ENCODE assay signal across 21 mouse cellular contexts in the genomic region with DNA sequence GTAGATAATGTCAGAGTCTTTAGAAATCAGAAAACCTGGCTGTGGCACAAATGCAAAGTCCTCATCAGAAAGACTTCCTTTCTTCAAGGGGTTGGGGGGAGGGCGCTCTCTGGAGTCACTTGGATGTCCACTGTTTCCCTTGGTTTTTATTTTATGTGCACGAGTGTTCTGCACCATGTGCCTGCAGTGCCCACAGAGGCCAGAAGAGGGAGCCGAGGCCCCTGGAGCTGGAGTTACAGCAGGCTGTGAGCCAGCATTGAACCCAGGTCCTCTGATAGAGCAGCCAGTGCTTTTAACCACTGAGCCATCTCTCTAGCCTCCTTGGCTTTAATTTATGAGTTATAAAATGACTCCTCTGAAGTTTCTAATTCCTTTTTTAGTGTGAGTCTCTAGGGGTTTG. TPM values are rescaled to one million over a fixed set of nuclear protein-coding genes. Genes with fewer than 3 reads are reported as not detected.
DNase-seq lines count a peak whose midpoint lies in the region; ATAC-seq and TF ChIP-seq lines count a peak whose summit lies in the region.
"Had no signal": no experiment of that assay in that cellular context is flagged by ENCODE, and none has a peak within 500 bp of the region (broad histone marks: within the 10 kb centered on the region; RNA-seq: fewer than 3 reads in every experiment).

No protein-coding gene starts in this region.

- H3K9ac ChIP-seq in midbrain, postnatal 0 days (replicated peaks; ENCODE audit: low read length, poor library complexity, severe bottlenecking): no peak overlapping the region
- H3K9ac ChIP-seq in midbrain, embryonic 13.5 days (replicated peaks): no peak overlapping the region
- H3K9ac ChIP-seq: limb, embryonic 13.5 days; midbrain, embryonic 12.5 days had no signal

- no peaks in the 10 kb centered on the region for H3K27me3 ChIP-seq in cerebellum, adult 2 months (ENCODE audit: control insufficient read depth, insufficient read depth, low read length)
- H3K27me3 ChIP-seq in midbrain, postnatal 0 days (ENCODE audit: insufficient read depth, low read length): no peaks in the 10 kb centered on the region
- H3K27me3 ChIP-seq in midbrain, embryonic 13.5 days: no peaks in the 10 kb centered on the region
- H3K27me3 ChIP-seq: limb, embryonic 13.5 days; midbrain, embryonic 12.5 days had no signal

- 80% methylated on average over 3 of the region's 3 CpGs for WGBS in cerebellum, adult 2 months
- WGBS in midbrain, postnatal 0 days: 64% methylated on average over 3 of the region's 3 CpGs
- whole genome bisulfite sequencing in midbrain, embryonic 13.5 days: 56% methylated on average over 3 of the region's 3 CpGs
- WGBS in olfactory bulb, adult 2 months: 71% methylated on average over 3 of the region's 3 CpGs

- ATAC-seq in midbrain, postnatal 0 days (ENCODE audit: low FRiP score): no peak
- no peak for ATAC-seq in midbrain, embryonic 13.5 days
- ATAC-seq: activated CD4-positive, CD25-positive, alpha-beta regulatory T cell, adult 4 months; forebrain, embryonic 14.5 days; intestine, embryonic 16.5 days had no signal

- TF ChIP-seq POLR2A in cerebellum, adult 2 months (IDR thresholded peaks at IDR 0.05; ENCODE audit: borderline replicate concordance, insufficient read depth, low read length): no peak
- TF ChIP-seq POLR2A in olfactory bulb, adult 2 months (IDR thresholded peaks at IDR 0.05; ENCODE audit: insufficient read depth, low read depth, low read length): no peak

- DNase-seq in cerebellum, adult 2 months: no peak
- DNase-seq in cerebellum, adult 18-20 months: no peak
- no peak for DNase-seq in layer of hippocampus, adult 2 months (ENCODE audit: low spot score in 2 of 2)
- no peak for DNase-seq in layer of hippocampus, adult 9-10 months (ENCODE audit: low spot score)
- DNase-seq in midbrain, postnatal 0 days (ENCODE audit: low spot score): peak; percentile 30
- DNase-seq in Muller cell, postnatal 12 days (ENCODE audit: inconsistent ontology term): no peak
- DNase-seq: cerebellum, adult 11-12 months; heart, adult 18-20 months; kidney, postnatal 25 days; layer of hippocampus, postnatal 36 days; lung, postnatal 10 days; right cerebral cortex, postnatal 25 days had no signal

- H3K9me3 ChIP-seq in midbrain, postnatal 0 days (ENCODE audit: low read length): no peaks in the 10 kb centered on the region
- no peaks in the 10 kb centered on the region for H3K9me3 ChIP-seq in midbrain, embryonic 13.5 days
- H3K9me3 ChIP-seq: limb, embryonic 13.5 days had no signal

- no peak overlapping the region for H3K4me2 ChIP-seq in midbrain, postnatal 0 days (ENCODE audit: low read depth, low read length, poor library complexity, severe bottlenecking)
- no peak overlapping the region for H3K4me2 ChIP-seq in midbrain, embryonic 13.5 days (replicated peaks)
- H3K4me2 ChIP-seq: limb, embryonic 13.5 days; midbrain, embryonic 12.5 days had no signal

- H3K36me3 ChIP-seq in midbrain, postnatal 0 days (ENCODE audit: insufficient read depth, low read length): peaks cover 40% of the 10 kb centered on the region
- peaks cover 66% of the 10 kb centered on the region for H3K36me3 ChIP-seq in midbrain, embryonic 13.5 days
- H3K36me3 ChIP-seq: limb, embryonic 13.5 days had no signal

- no peak overlapping the region for H3K27ac ChIP-seq in cerebellum, adult 2 months (ENCODE audit: insufficient read depth, low read length)
- H3K27ac ChIP-seq in layer of hippocampus, adult 2 months: no peak overlapping the region
- H3K27ac ChIP-seq in midbrain, postnatal 0 days (ENCODE audit: low read depth, low read length): 0 out of 2 replicates have a peak overlapping the region, but pooled peaks have one; percentile 38
- no peak overlapping the region for H3K27ac ChIP-seq in midbrain, embryonic 13.5 days
- H3K27ac ChIP-seq in olfactory bulb, adult 2 months (ENCODE audit: insufficient read depth, low read depth, low read length): no peak overlapping the region
- H3K27ac ChIP-seq: limb, embryonic 13.5 days; midbrain, embryonic 12.5 days had no signal

- no peak overlapping the region for H3K4me3 ChIP-seq in cerebellum, adult 2 months (replicated peaks; ENCODE audit: insufficient read depth, low read depth, low read length)
- H3K4me3 ChIP-seq in layer of hippocampus, adult 2 months: no peak overlapping the region
- no peak overlapping the region for H3K4me3 ChIP-seq in midbrain, postnatal 0 days (ENCODE audit: low read depth, low read length)
- no peak overlapping the region for H3K4me3 ChIP-seq in midbrain, embryonic 13.5 days (replicated peaks)
- no peak overlapping the region for H3K4me3 ChIP-seq in olfactory bulb, adult 2 months (ENCODE audit: insufficient read depth, low read depth, low read length)
- H3K4me3 ChIP-seq: limb, embryonic 13.5 days; midbrain, embryonic 12.5 days had no signal

- H3K4me1 ChIP-seq in cerebellum, adult 2 months (ENCODE audit: control insufficient read depth, insufficient read depth, low read length): peaks cover 7% of the 10 kb centered on the region; the same call in 1 of the 2 replicates
- no peaks in the 10 kb centered on the region for H3K4me1 ChIP-seq in midbrain, postnatal 0 days (ENCODE audit: insufficient read depth, low read length)
- no peaks in the 10 kb centered on the region for H3K4me1 ChIP-seq in midbrain, embryonic 13.5 days (replicated peaks)
- peaks cover 7% of the 10 kb centered on the region for H3K4me1 ChIP-seq in olfactory bulb, adult 2 months (ENCODE audit: control insufficient read depth, insufficient read depth, low read length)
- H3K4me1 ChIP-seq: limb, embryonic 13.5 days; midbrain, embryonic 12.5 days had no signal

- peak; percentile 45; the same call in 1 of the 2 replicates for TF ChIP-seq CTCF in cerebellum, adult 2 months (IDR thresholded peaks at IDR 0.05; ENCODE audit: borderline replicate concordance, insufficient read depth, low read depth, low read length)
- peak; percentile 54 for TF ChIP-seq CTCF in layer of hippocampus, adult 2 months (conservative IDR thresholded peaks at IDR 0.05)
- TF ChIP-seq CTCF in midbrain, postnatal 0 days (IDR thresholded peaks at IDR 0.05): peak; percentile 71
- TF ChIP-seq CTCF in olfactory bulb, adult 2 months (IDR thresholded peaks at IDR 0.05; ENCODE audit: insufficient read depth, low read depth, low read length): peak; percentile 26; the same call in 1 of the 2 replicates

RNA-seq across cellular contexts. Expression of a gene that starts 40.5 kb away (rescaled TPM):
- 73.9 and 77.7 TPM in 2 replicates for polyA plus RNA-seq in cerebellum, adult 2 months (2012; rRNA removed)
- total RNA-seq in layer of hippocampus, adult 2 months (2021): 10 to 100 TPM; 80.3 to 85.4 TPM
- 52.9 and 53.4 TPM in 2 replicates for total RNA-seq in midbrain, postnatal 0 days (2014; rRNA removed)
- polyA plus RNA-seq in midbrain, postnatal 0 days (2015; fragmentation: Nextera tagmentation; extraction: Ambion mirVana): 19.8 and 27.3 TPM in 2 replicates
- polyA plus RNA-seq in midbrain, embryonic 13.5 days (2015; fragmentation: Nextera tagmentation; extraction: Ambion mirVana): 17.2 and 17.4 TPM in 2 replicates
- polyA plus RNA-seq in olfactory bulb, adult 2 months (2012; ENCODE audit: insufficient read depth, insufficient read length, low replicate concordance, missing spikeins): not detected in 2 replicates
- polyA plus RNA-seq: activated CD4-positive, CD25-positive, alpha-beta regulatory T cell, adult 4 months had no signal

RNA-seq across cellular contexts. Expression of a gene that starts 43.3 kb away (rescaled TPM):
- 0.10 and 0.18 TPM in 2 replicates for polyA plus RNA-seq in cerebellum, adult 2 months (2012; rRNA removed)
- total RNA-seq in layer of hippocampus, adult 2 months (2021): not detected
- total RNA-seq in midbrain, postnatal 0 days (2014; rRNA removed): not detected in 2 replicates
- polyA plus RNA-seq in midbrain, postnatal 0 days (2015; fragmentation: Nextera tagmentation; extraction: Ambion mirVana): not detected in 2 replicates
- not detected in 2 replicates for polyA plus RNA-seq in midbrain, embryonic 13.5 days (2015; fragmentation: Nextera tagmentation; extraction: Ambion mirVana)
- not detected in 2 replicates for polyA plus RNA-seq in olfactory bulb, adult 2 months (2012; ENCODE audit: insufficient read depth, insufficient read length, low replicate concordance, missing spikeins)
- total RNA-seq: gastrocnemius, adult 18-20 months; heart, adult 18-20 months; layer of hippocampus, postnatal 36 days had no signal
- polyA plus RNA-seq: activated CD4-positive, CD25-positive, alpha-beta regulatory T cell, adult 4 months; forebrain, embryonic 14.5 days; heart, postnatal 0 days; limb, embryonic 13.5 days had no signal

RNA-seq across cellular contexts. Expression of a gene that starts 49.0 kb away (rescaled TPM):
- 4.9 and 5.2 TPM in 2 replicates for polyA plus RNA-seq in cerebellum, adult 2 months (2012; rRNA removed)
- 10 to 100 TPM; 60.2 to 62.1 TPM for total RNA-seq in layer of hippocampus, adult 2 months (2021)
- total RNA-seq in midbrain, postnatal 0 days (2014; rRNA removed): 11.7 and 11.8 TPM in 2 replicates
- 3.3 and 3.8 TPM in 2 replicates for polyA plus RNA-seq in midbrain, postnatal 0 days (2015; fragmentation: Nextera tagmentation; extraction: Ambion mirVana)
- 2.4 and 2.7 TPM in 2 replicates for polyA plus RNA-seq in midbrain, embryonic 13.5 days (2015; fragmentation: Nextera tagmentation; extraction: Ambion mirVana)
- not detected in 2 replicates for polyA plus RNA-seq in olfactory bulb, adult 2 months (2012; ENCODE audit: insufficient read depth, insufficient read length, low replicate concordance, missing spikeins)
